Mouse (Mus musculus) thymus, adult 2 months (tissue): ENCODE results near the gene Dcst2.

Source experiments
- CTCF ChIP-seq: fragments of 200-500 bp; IDR thresholded peaks from 2 replicates; pipeline ENCODE4 v1.5.1; 2012; ENCODE audit warnings: mild to moderate bottlenecking, control low read depth, low read length, moderate library complexity, borderline replicate concordance; ENCODE audit not compliant: control insufficient read depth, poor library complexity, insufficient read depth; ENCODE audit errors: extremely low read depth
- POLR2A ChIP-seq: fragments of 200-500 bp; IDR thresholded peaks from 2 replicates; pipeline ENCODE4 v1.6.1; 2012; ENCODE audit warnings: mild to moderate bottlenecking, low read length, control low read depth, moderate library complexity; ENCODE audit not compliant: control insufficient read depth, poor library complexity, insufficient read depth; ENCODE audit errors: extremely low read depth

DNA sequence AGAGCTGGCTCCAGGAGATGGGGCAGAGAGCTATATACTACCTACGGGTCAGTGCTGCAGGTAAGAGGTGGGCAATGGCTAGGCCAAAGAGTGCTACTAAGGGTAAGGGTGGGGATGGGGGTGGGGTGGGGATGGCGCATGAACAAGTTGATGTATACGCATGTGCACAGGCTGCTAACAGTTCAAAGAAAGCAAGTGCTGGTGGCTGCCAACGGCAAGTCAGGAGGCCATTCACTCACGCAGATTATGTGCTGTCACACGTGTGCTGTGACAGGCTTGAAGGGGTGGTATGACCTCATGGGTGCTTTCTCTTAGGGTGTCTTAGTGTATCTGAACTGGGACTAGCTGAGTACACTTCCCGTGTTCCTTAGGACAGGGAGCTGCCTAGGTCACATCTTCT is 39.6 kb downstream of the Dcst2 start:
- TF ChIP-seq CTCF, result no peak
- no peak for TF ChIP-seq POLR2A
